Mouse (Mus musculus) E14TG2a.4 (cell line): ENCODE results near the gene Znrf1.

Source experiments
- H3K27me3 ChIP-seq: 2 replicates; pipeline ENCODE4 v1.6.1; 2014; ENCODE audit warnings: low read length, control low read depth; ENCODE audit not compliant: insufficient read depth
- H3K36me3 ChIP-seq: 2 replicates; pipeline ENCODE4 v1.6.1; 2014; ENCODE audit warnings: low read length, control low read depth; ENCODE audit not compliant: insufficient read depth
- H3K4me1 ChIP-seq: replicated peaks from 2 replicates; pipeline ENCODE4 v1.6.1; 2014; ENCODE audit warnings: low read depth, low read length, control low read depth
- H3K4me3 ChIP-seq: replicated peaks from 2 replicates; pipeline ENCODE4 v1.5.1; 2014; ENCODE audit warnings: mild to moderate bottlenecking, low read length
- H3K9me3 ChIP-seq: 2 replicates; pipeline ENCODE4 v1.6.1; 2014; ENCODE audit warnings: low read length, control low read depth
- CTCF ChIP-seq: conservative IDR thresholded peaks from 2 replicates; pipeline ENCODE4 v1.5.1; 2014; ENCODE audit warnings: low read length
- NANOG ChIP-seq: IDR thresholded peaks from 2 replicates; pipeline ENCODE4 v1.6.1; 2014; ENCODE audit warnings: borderline replicate concordance, low read length, mixed read lengths
- POU5F1 ChIP-seq: IDR thresholded peaks from 2 replicates; pipeline ENCODE4 v1.6.1; 2014; ENCODE audit warnings: low read length, borderline replicate concordance

Znrf1 gene

GRCm38 (mm10) chr8:111577880-111578533, 42.1 kb downstream of the Znrf1 start:
- Histone ChIP-seq H3K4me3 (no peak overlapping the region), H3K27me3 (no peaks in the 10 kb centered on the region), H3K36me3 (peaks cover 24% of the 10 kb centered on the region), H3K4me1 (peaks cover 23% of the 10 kb centered on the region), H3K9me3 (no peaks in the 10 kb centered on the region)
- TF ChIP-seq POU5F1, result no peak

GRCm38 (mm10) chr8:111579318-111579717, 43.4 kb downstream of the Znrf1 start:
- Histone ChIP-seq H3K9me3 (no peaks in the 10 kb centered on the region), H3K4me3 (no peak overlapping the region), H3K4me1 (peaks cover 13% of the 10 kb centered on the region), H3K27me3 (no peaks in the 10 kb centered on the region), H3K36me3 (peaks cover 24% of the 10 kb centered on the region)
- no peak for TF ChIP-seq CTCF
- TF ChIP-seq NANOG, result no peak
- TF ChIP-seq POU5F1, result no peak

GRCm38 (mm10) chr8:111580306-111580705, 44.4 kb downstream of the Znrf1 start:
- peaks cover 24% of the 10 kb centered on the region for H3K36me3 ChIP-seq
- peaks cover 10% of the 10 kb centered on the region for H3K4me1 ChIP-seq

GRCm38 (mm10) chr8:111582386-111582785, 46.5 kb downstream of the Znrf1 start:
- Histone ChIP-seq H3K9me3 (no peaks in the 10 kb centered on the region), H3K27me3 (no peaks in the 10 kb centered on the region), H3K36me3 (peaks cover 13% of the 10 kb centered on the region), H3K4me3 (no peak overlapping the region), H3K4me1 (peaks cover 15% of the 10 kb centered on the region)
- TF ChIP-seq CTCF (no peak), POU5F1 (no peak), NANOG (no peak)

More at GRCm38 (mm10) chr8:111580306-111580705, 44.4 kb downstream of the Znrf1 start:
- TF ChIP-seq NANOG, result no peak
- no peak for TF ChIP-seq CTCF
- TF ChIP-seq POU5F1, result no peak
- Histone ChIP-seq H3K9me3 (no peaks in the 10 kb centered on the region), H3K4me3 (no peak overlapping the region), H3K27me3 (no peaks in the 10 kb centered on the region)

GRCm38 (mm10) chr8:111584946-111585345, 49.0 kb downstream of the Znrf1 start:
- no peak for TF ChIP-seq CTCF
- no peak for TF ChIP-seq NANOG
- TF ChIP-seq POU5F1, result no peak
- H3K27me3 ChIP-seq, result no peaks in the 10 kb centered on the region
- H3K4me1 ChIP-seq, result peaks cover 36% of the 10 kb centered on the region
- no peak overlapping the region for H3K4me3 ChIP-seq
- H3K9me3 ChIP-seq, result no peaks in the 10 kb centered on the region
- H3K36me3 ChIP-seq, result no peaks in the 10 kb centered on the region

- no peaks in the 10 kb centered on the region for H3K36me3 ChIP-seq
- no peaks in the 10 kb centered on the region for H3K27me3 ChIP-seq
- no peak overlapping the region for H3K4me3 ChIP-seq
- no peaks in the 10 kb centered on the region for H3K9me3 ChIP-seq
- TF ChIP-seq CTCF (no peak), NANOG (no peak), POU5F1 (no peak)
- peaks cover 43% of the 10 kb centered on the region for H3K4me1 ChIP-seq
Observed at GRCm38 (mm10) chr8:111587545-111588094, 51.7 kb downstream of the Znrf1 start.

GRCm38 (mm10) chr8:111588336-111588735, 52.4 kb downstream of the Znrf1 start:
- H3K36me3 ChIP-seq, result no peaks in the 10 kb centered on the region
- H3K27me3 ChIP-seq, result no peaks in the 10 kb centered on the region
- peaks cover 50% of the 10 kb centered on the region for H3K4me1 ChIP-seq
- H3K9me3 ChIP-seq, result no peaks in the 10 kb centered on the region
- H3K4me3 ChIP-seq, result no peak overlapping the region
- TF ChIP-seq NANOG (peak; percentile 67), POU5F1 (no peak), CTCF (no peak)

- Histone ChIP-seq H3K36me3 (no peaks in the 10 kb centered on the region), H3K4me3 (no peak overlapping the region), H3K4me1 (peaks cover 56% of the 10 kb centered on the region), H3K27me3 (no peaks in the 10 kb centered on the region), H3K9me3 (no peaks in the 10 kb centered on the region)
- TF ChIP-seq POU5F1, result no peak
- no peak for TF ChIP-seq NANOG
- no peak for TF ChIP-seq CTCF
Observed at GRCm38 (mm10) chr8:111590214-111590613, 54.3 kb downstream of the Znrf1 start.

- H3K9me3 ChIP-seq, result no peaks in the 10 kb centered on the region
- peaks cover 65% of the 10 kb centered on the region for H3K4me1 ChIP-seq
- TF ChIP-seq POU5F1 (no peak), NANOG (no peak), CTCF (no peak)
- no peaks in the 10 kb centered on the region for H3K36me3 ChIP-seq
- no peaks in the 10 kb centered on the region for H3K27me3 ChIP-seq
- no peak overlapping the region for H3K4me3 ChIP-seq
Observed at GRCm38 (mm10) chr8:111591176-111591575, 55.3 kb downstream of the Znrf1 start.
